Mouse (Mus musculus) layer of hippocampus, adult 9-10 months (tissue): ENCODE data around the gene Nxpe4.
"Not testable (repeated sequence)": the region's sequence is repeated elsewhere in the genome, so short reads cannot be mapped to it uniquely, and the experiment has no call there.

Experiments used
- DNase-seq: peaks from one replicate; pipeline ENCODE4 v3.0.0; 2022; ENCODE audit warnings: low spot score

Gene Nxpe4

GRCm38 (mm10) chr9:48161505-48162192 is at the start of gene Nxpe4:
TSS of gene Nxpe4 (plus strand) at chr9:48162023.
- peak; percentile 79 for DNase-seq

- DNase-seq = no peak
Observed at GRCm38 (mm10) chr9:48126815-48127214, 35.0 kb upstream of the Nxpe4 start.

- DNase-seq = no peak
Observed at GRCm38 (mm10) chr9:48137507-48137906, 24.3 kb upstream of the Nxpe4 start.

- no peak for DNase-seq
Observed at GRCm38 (mm10) chr9:48140485-48141411, 21.1 kb upstream of the Nxpe4 start.

- no peak for DNase-seq
Observed at GRCm38 (mm10) chr9:48142646-48143045, 19.2 kb upstream of the Nxpe4 start.

GRCm38 (mm10) chr9:48146761-48147160 is 15.1 kb upstream of the Nxpe4 start:
- DNase-seq = no peak

- DNase-seq = not testable (repeated sequence)
Observed at GRCm38 (mm10) chr9:48166531-48166930, 4.7 kb downstream of the Nxpe4 start.

GRCm38 (mm10) chr9:48176764-48177163 is 14.9 kb downstream of the Nxpe4 start:
- no peak for DNase-seq

GRCm38 (mm10) chr9:48181300-48181699 is 19.5 kb downstream of the Nxpe4 start:
- DNase-seq = no peak

- no peak for DNase-seq
Observed at GRCm38 (mm10) chr9:48182718-48183414, 21.0 kb downstream of the Nxpe4 start.

- DNase-seq = no peak
Observed at GRCm38 (mm10) chr9:48184319-48184718, 22.5 kb downstream of the Nxpe4 start.

- no peak for DNase-seq
Observed at GRCm38 (mm10) chr9:48188854-48189253, 27.0 kb downstream of the Nxpe4 start.

- no peak for DNase-seq
Observed at GRCm38 (mm10) chr9:48197458-48197884, 35.6 kb downstream of the Nxpe4 start.

GRCm38 (mm10) chr9:48210970-48211369 is 49.1 kb downstream of the Nxpe4 start:
- no peak for DNase-seq

GRCm38 (mm10) chr9:48211912-48212311 is 50.1 kb downstream of the Nxpe4 start:
- no peak for DNase-seq

GRCm38 (mm10) chr9:48214751-48215150 is 52.9 kb downstream of the Nxpe4 start:
- no peak for DNase-seq

- DNase-seq = peak; percentile 32
Observed at GRCm38 (mm10) chr9:48216091-48217001, 54.5 kb downstream of the Nxpe4 start.

- DNase-seq = no peak
Observed at GRCm38 (mm10) chr9:48230706-48231105, 68.9 kb downstream of the Nxpe4 start.

GRCm38 (mm10) chr9:48236455-48236854 is 74.6 kb downstream of the Nxpe4 start:
- no peak for DNase-seq

- DNase-seq = no peak
Observed at GRCm38 (mm10) chr9:48238153-48238755, 76.4 kb downstream of the Nxpe4 start.

- no peak for DNase-seq
Observed at GRCm38 (mm10) chr9:48239461-48239860, 77.6 kb downstream of the Nxpe4 start.
